10 mouse cellular contexts compared by ENCODE assay signal in genomic region chr2:31314007-31314465, GRCm38 (mm10). TPM values are rescaled to one million over a fixed set of nuclear protein-coding genes. Genes with fewer than 3 reads are reported as not detected.
DNase-seq lines count a peak whose midpoint lies in the region; ATAC-seq and TF ChIP-seq lines count a peak whose summit lies in the region.
"Had no signal": no experiment of that assay in that cellular context is flagged by ENCODE, and none has a peak within 500 bp of the region (broad histone marks: within the 10 kb centered on the region; RNA-seq: fewer than 3 reads in every experiment).

Gene Hmcn2, plus strand, starts transcription at chr2:31314415.

- peak within 1 kb of the TSS; percentile 20 for H3K4me3 ChIP-seq in heart, adult 2 months
- H3K4me3 ChIP-seq in forebrain, embryonic 11.5 days (ENCODE audit: low read depth, low read length) = no peak within 1 kb of the TSS
- H3K4me3 ChIP-seq in midbrain, embryonic 14.5 days (replicated peaks; ENCODE audit: low read depth, low read length) = peak within 1 kb of the TSS; percentile 8; the same call in 1 of the 2 replicates
- H3K4me3 ChIP-seq: myocyte had no signal

- H3K4me1 ChIP-seq in heart, adult 2 months (ENCODE audit: control insufficient read depth, insufficient read depth, low read length) = no peaks in the 10 kb centered on the region
- H3K4me1 ChIP-seq in forebrain, embryonic 11.5 days (replicated peaks; ENCODE audit: control insufficient read depth, insufficient read depth, low read length) = no peaks in the 10 kb centered on the region; the same call in 1 of the 2 replicates
- H3K4me1 ChIP-seq in midbrain, embryonic 14.5 days (ENCODE audit: control insufficient read depth, insufficient read depth, low read length) = no peaks in the 10 kb centered on the region

- H3K9me3 ChIP-seq in forebrain, embryonic 11.5 days (ENCODE audit: control insufficient read depth, low read length) = no peaks in the 10 kb centered on the region
- H3K9me3 ChIP-seq in midbrain, embryonic 14.5 days (ENCODE audit: control insufficient read depth, low read length) = no peaks in the 10 kb centered on the region

- no peak within 1 kb of the TSS for H3K27ac ChIP-seq in heart, adult 2 months
- no peak within 1 kb of the TSS for H3K27ac ChIP-seq in forebrain, embryonic 11.5 days (ENCODE audit: low read depth, low read length)
- no peak within 1 kb of the TSS for H3K27ac ChIP-seq in midbrain, embryonic 14.5 days (replicated peaks; ENCODE audit: low read depth, low read length)

- peak; percentile 35 to 61 for DNase-seq in heart, adult 2 months
- no peak for DNase-seq in heart, adult 9 months (ENCODE audit: low spot score in 2 of 2)
- DNase-seq in forebrain, embryonic 11.5 days (ENCODE audit: low spot score) = no peak
- DNase-seq in heart, postnatal 25 days (ENCODE audit: low spot score) = no peak
- DNase-seq in midbrain, embryonic 14.5 days = no peak
- no peak for DNase-seq in embryo, embryonic 10.5 days (ENCODE audit: low spot score)
- DNase-seq in lung, postnatal 4 days = no peak
- no peak for DNase-seq in adrenal gland, postnatal 10 days

- H3K4me2 ChIP-seq in forebrain, embryonic 11.5 days (ENCODE audit: low read depth, low read length, severe bottlenecking) = peak within 1 kb of the TSS; percentile 37; the same call in 1 of the 2 replicates
- H3K4me2 ChIP-seq in midbrain, embryonic 14.5 days (ENCODE audit: low read length) = peak within 1 kb of the TSS; percentile 34

- no peak for ATAC-seq in forebrain, embryonic 11.5 days (replicated peaks; ENCODE audit: low FRiP score)
- ATAC-seq in midbrain, embryonic 14.5 days (ENCODE audit: low FRiP score, low TSS enrichment) = no peak

- H3K36me3 ChIP-seq in heart, adult 2 months (ENCODE audit: control insufficient read depth, insufficient read depth, low read length) = no peaks in the 10 kb centered on the region
- H3K36me3 ChIP-seq in forebrain, embryonic 11.5 days (ENCODE audit: control insufficient read depth, insufficient read depth, low read length) = no peaks in the 10 kb centered on the region
- no peaks in the 10 kb centered on the region for H3K36me3 ChIP-seq in midbrain, embryonic 14.5 days (ENCODE audit: control insufficient read depth, insufficient read depth, low read length)

- H3K27me3 ChIP-seq in heart, adult 2 months (ENCODE audit: control insufficient read depth, insufficient read depth, low read length) = peaks cover 9% of the 10 kb centered on the region; the same call in 1 of the 2 replicates
- peaks cover 37% of the 10 kb centered on the region for H3K27me3 ChIP-seq in forebrain, embryonic 11.5 days (ENCODE audit: control insufficient read depth, insufficient read depth, low read length)
- peaks cover 47% of the 10 kb centered on the region for H3K27me3 ChIP-seq in midbrain, embryonic 14.5 days (ENCODE audit: control insufficient read depth, insufficient read depth, low read length)

- intact Hi-C loops in heart, adult 2 months (cut with DNase I) = no loop called here
- intact Hi-C loops in heart, postnatal 25 days (cut with DNase I) = no loop called here

- TF ChIP-seq CTCF in heart, adult 2 months (IDR thresholded peaks at IDR 0.05) = no peak

- TF ChIP-seq EP300 in heart, adult 2 months (IDR thresholded peaks at IDR 0.05; ENCODE audit: insufficient read depth, low read depth, low read length) = no peak

- H3K79me2 ChIP-seq in heart, adult 2 months (replicated peaks; ENCODE audit: control insufficient read depth, insufficient read depth, low read length) = no peaks in the 10 kb centered on the region

- WGBS in heart, adult 2 months = 2% methylated on average over 33 of the region's 33 CpGs
- 2% methylated on average over 33 of the region's 33 CpGs for WGBS in forebrain, embryonic 11.5 days
- 3% methylated on average over 33 of the region's 33 CpGs for WGBS in midbrain, embryonic 14.5 days

- H3K9ac ChIP-seq in heart, adult 2 months (ENCODE audit: low read depth, low read length) = peak within 1 kb of the TSS; percentile 23; the same call in 1 of the 2 replicates
- H3K9ac ChIP-seq in forebrain, embryonic 11.5 days (ENCODE audit: low read length) = no peak within 1 kb of the TSS
- H3K9ac ChIP-seq in midbrain, embryonic 14.5 days (replicated peaks; ENCODE audit: low read length) = no peak within 1 kb of the TSS

- TF ChIP-seq POLR2A in heart, adult 2 months (IDR thresholded peaks at IDR 0.05; ENCODE audit: insufficient read depth, low read depth, low read length) = no peak

RNA-seq across cellular contexts. Expression of gene Hmcn2, which starts in this region (rescaled TPM):
- 1 to 10 TPM; 7.2 to 8.3 TPM for total RNA-seq in heart, adult 2 months (2021)
- polyA plus RNA-seq in heart, adult 2 months (2012; rRNA removed) = 22.8 and 24.3 TPM in 2 replicates
- 0.09 TPM in 1 of 2 replicates, not detected in the other for polyA plus RNA-seq in forebrain, embryonic 11.5 days (2014; fragmentation: Nextera tagmentation; extraction: Ambion mirVana)
- total RNA-seq in heart, postnatal 25 days (2021) = 10 to 100 TPM; 13.2 to 14.5 TPM
- 0.08 and 0.22 TPM in 2 replicates for polyA plus RNA-seq in midbrain, embryonic 14.5 days (2014; fragmentation: Nextera tagmentation; extraction: Ambion mirVana)
- total RNA-seq in adrenal gland, postnatal 10 days (2021) = 1 to 10 TPM; 6.4 to 9.4 TPM
- total RNA-seq: hematopoietic stem cell, adult 5-6 weeks had no signal

Comparison
In these comparisons a context has a peak if more than half of its experiments do, and no peak if none do; other contexts are left out.
1. RNA of gene Hmcn2 (polyA plus RNA-seq): 22.8 to 24.3 TPM in heart, adult 2 months; 0.09 TPM in forebrain, embryonic 11.5 days and 0.08 to 0.22 TPM in midbrain, embryonic 14.5 days; every median in the first group is over 10 times any median in the second.
2. DNase-seq: peak in heart, adult 2 months (2 of 2); none in heart, adult 9 months (0 of 2), forebrain, embryonic 11.5 days (single experiment), heart, postnatal 25 days (single experiment), midbrain, embryonic 14.5 days (single experiment), embryo, embryonic 10.5 days (single experiment), lung, postnatal 4 days (0 of 2) and adrenal gland, postnatal 10 days (single experiment).